Mouse (Mus musculus): ENCODE measurements around the gene 5730596B20Rik. TPM values are rescaled to one million over a fixed set of nuclear protein-coding genes. Genes with fewer than 3 reads are reported as not detected.

Gene 5730596B20Rik
- polyA plus RNA-seq, 1 experiment, result not detected

DNA sequence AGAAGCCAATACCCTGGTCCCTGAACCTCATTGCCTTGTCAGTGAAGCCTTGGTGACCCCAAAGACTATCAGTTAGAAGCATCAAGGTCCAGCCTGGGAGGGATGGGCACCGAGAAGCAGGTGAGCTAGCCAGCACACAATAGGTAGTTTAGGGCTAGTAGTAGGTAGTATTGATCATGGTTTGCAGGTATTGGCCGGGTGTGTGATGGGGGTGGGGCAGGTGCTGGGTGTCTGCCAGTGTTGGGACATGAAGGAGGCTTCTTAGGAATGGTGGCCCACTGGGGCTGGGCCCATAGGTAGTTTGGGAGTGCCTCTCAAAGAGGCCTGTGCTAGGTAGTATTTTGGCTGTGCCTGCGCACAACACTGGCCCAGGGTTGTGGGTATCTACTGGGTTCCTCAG is 37.8 kb downstream of the 5730596B20Rik start:
- no peaks in the 10 kb centered on the region for H3K4me1 ChIP-seq (ENCODE audit: control insufficient read depth, insufficient read depth, low read length)
- no peak overlapping the region for H3K27ac ChIP-seq (ENCODE audit: insufficient read depth, low read length)
- TF ChIP-seq CTCF (IDR thresholded peaks at IDR 0.05; ENCODE audit: extremely low read depth, insufficient read depth, low read length), result no peak
- TF ChIP-seq POLR2A (IDR thresholded peaks at IDR 0.05; ENCODE audit: extremely low read depth, insufficient read depth, low read length), result no peak
- no peak overlapping the region for H3K4me3 ChIP-seq (ENCODE audit: insufficient read depth, low read length)

GRCm38 (mm10) chr6:52215771-52216535 is 38.7 kb downstream of the 5730596B20Rik start:
- Histone ChIP-seq H3K4me3 (ENCODE audit: insufficient read depth, low read length) (no peak overlapping the region), H3K27ac (ENCODE audit: insufficient read depth, low read length) (no peak overlapping the region), H3K4me1 (ENCODE audit: control insufficient read depth, insufficient read depth, low read length) (no peaks in the 10 kb centered on the region)
- TF ChIP-seq CTCF (IDR thresholded peaks at IDR 0.05; ENCODE audit: extremely low read depth, insufficient read depth, low read length) (no peak), POLR2A (IDR thresholded peaks at IDR 0.05; ENCODE audit: extremely low read depth, insufficient read depth, low read length) (no peak)

DNA sequence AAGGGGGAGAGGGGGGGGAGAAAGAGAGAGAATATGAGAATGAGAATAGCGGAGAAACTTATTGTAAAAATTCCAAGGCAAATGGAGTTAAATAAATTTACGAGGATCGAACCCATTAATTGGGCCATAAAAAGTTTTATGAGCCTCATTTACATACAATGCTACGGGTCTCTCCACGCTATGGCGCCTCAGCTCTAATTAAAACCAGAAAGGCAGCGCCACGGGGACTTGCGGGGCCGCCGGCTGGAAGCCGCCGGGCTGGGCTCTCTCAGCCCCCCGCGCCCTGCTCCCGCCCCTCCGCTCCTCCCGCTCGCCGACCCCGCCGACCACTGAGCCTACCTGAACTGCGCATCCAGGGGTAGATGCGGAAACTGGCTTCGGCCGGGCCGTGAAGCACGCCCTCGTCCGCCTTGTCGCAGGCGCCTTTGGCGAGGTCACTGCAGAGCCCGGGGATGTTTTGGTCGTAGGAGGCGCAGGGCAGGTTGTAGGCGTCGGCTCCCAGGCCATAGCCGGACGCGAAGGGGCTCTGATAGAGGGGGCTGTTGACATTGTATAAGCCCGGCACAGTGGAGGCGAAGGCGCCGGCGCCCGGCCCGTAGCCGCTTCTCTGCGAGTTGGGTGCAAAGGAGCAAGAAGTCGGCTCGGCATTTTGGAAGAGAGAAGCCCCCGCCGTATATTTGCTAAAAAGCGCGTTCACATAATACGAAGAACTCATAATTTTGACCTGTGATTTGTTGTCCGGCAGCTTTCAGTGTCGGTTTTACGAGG is 39.6 kb downstream of the 5730596B20Rik start:
- Histone ChIP-seq H3K27ac (ENCODE audit: insufficient read depth, low read length) (no peak overlapping the region), H3K4me1 (ENCODE audit: control insufficient read depth, insufficient read depth, low read length) (no peaks in the 10 kb centered on the region), H3K4me3 (ENCODE audit: insufficient read depth, low read length) (no peak overlapping the region)
- TF ChIP-seq POLR2A (IDR thresholded peaks at IDR 0.05; ENCODE audit: extremely low read depth, insufficient read depth, low read length) (no peak), CTCF (IDR thresholded peaks at IDR 0.05; ENCODE audit: extremely low read depth, insufficient read depth, low read length) (no peak)

- no peaks in the 10 kb centered on the region for H3K4me1 ChIP-seq (ENCODE audit: control insufficient read depth, insufficient read depth, low read length)
- no peak overlapping the region for H3K27ac ChIP-seq (ENCODE audit: insufficient read depth, low read length)
- TF ChIP-seq POLR2A (IDR thresholded peaks at IDR 0.05; ENCODE audit: extremely low read depth, insufficient read depth, low read length), result no peak
- TF ChIP-seq CTCF (IDR thresholded peaks at IDR 0.05; ENCODE audit: extremely low read depth, insufficient read depth, low read length), result no peak
- no peak overlapping the region for H3K4me3 ChIP-seq (ENCODE audit: insufficient read depth, low read length)
Observed at GRCm38 (mm10) chr6:52217459-52217768, 40.1 kb downstream of the 5730596B20Rik start.

- no peaks in the 10 kb centered on the region for H3K4me1 ChIP-seq (ENCODE audit: control insufficient read depth, insufficient read depth, low read length)
- TF ChIP-seq CTCF (IDR thresholded peaks at IDR 0.05; ENCODE audit: extremely low read depth, insufficient read depth, low read length) (no peak), POLR2A (IDR thresholded peaks at IDR 0.05; ENCODE audit: extremely low read depth, insufficient read depth, low read length) (no peak)
- H3K27ac ChIP-seq (ENCODE audit: insufficient read depth, low read length), result no peak overlapping the region
- H3K4me3 ChIP-seq (ENCODE audit: insufficient read depth, low read length), result no peak overlapping the region
Observed at GRCm38 (mm10) chr6:52217895-52218642, 40.8 kb downstream of the 5730596B20Rik start.

GRCm38 (mm10) chr6:52218643-52219215 is 41.4 kb downstream of the 5730596B20Rik start:
- Histone ChIP-seq H3K4me3 (ENCODE audit: insufficient read depth, low read length) (no peak overlapping the region), H3K4me1 (ENCODE audit: control insufficient read depth, insufficient read depth, low read length) (no peaks in the 10 kb centered on the region), H3K27ac (ENCODE audit: insufficient read depth, low read length) (no peak overlapping the region)
- no peak for TF ChIP-seq CTCF (IDR thresholded peaks at IDR 0.05; ENCODE audit: extremely low read depth, insufficient read depth, low read length)
- no peak for TF ChIP-seq POLR2A (IDR thresholded peaks at IDR 0.05; ENCODE audit: extremely low read depth, insufficient read depth, low read length)

- no peak overlapping the region for H3K27ac ChIP-seq (ENCODE audit: insufficient read depth, low read length)
- no peaks in the 10 kb centered on the region for H3K4me1 ChIP-seq (ENCODE audit: control insufficient read depth, insufficient read depth, low read length)
- no peak for TF ChIP-seq POLR2A (IDR thresholded peaks at IDR 0.05; ENCODE audit: extremely low read depth, insufficient read depth, low read length)
- TF ChIP-seq CTCF (IDR thresholded peaks at IDR 0.05; ENCODE audit: extremely low read depth, insufficient read depth, low read length), result no peak
- H3K4me3 ChIP-seq (ENCODE audit: insufficient read depth, low read length), result no peak overlapping the region
Observed at GRCm38 (mm10) chr6:52219234-52219942, 42.1 kb downstream of the 5730596B20Rik start.

DNA sequence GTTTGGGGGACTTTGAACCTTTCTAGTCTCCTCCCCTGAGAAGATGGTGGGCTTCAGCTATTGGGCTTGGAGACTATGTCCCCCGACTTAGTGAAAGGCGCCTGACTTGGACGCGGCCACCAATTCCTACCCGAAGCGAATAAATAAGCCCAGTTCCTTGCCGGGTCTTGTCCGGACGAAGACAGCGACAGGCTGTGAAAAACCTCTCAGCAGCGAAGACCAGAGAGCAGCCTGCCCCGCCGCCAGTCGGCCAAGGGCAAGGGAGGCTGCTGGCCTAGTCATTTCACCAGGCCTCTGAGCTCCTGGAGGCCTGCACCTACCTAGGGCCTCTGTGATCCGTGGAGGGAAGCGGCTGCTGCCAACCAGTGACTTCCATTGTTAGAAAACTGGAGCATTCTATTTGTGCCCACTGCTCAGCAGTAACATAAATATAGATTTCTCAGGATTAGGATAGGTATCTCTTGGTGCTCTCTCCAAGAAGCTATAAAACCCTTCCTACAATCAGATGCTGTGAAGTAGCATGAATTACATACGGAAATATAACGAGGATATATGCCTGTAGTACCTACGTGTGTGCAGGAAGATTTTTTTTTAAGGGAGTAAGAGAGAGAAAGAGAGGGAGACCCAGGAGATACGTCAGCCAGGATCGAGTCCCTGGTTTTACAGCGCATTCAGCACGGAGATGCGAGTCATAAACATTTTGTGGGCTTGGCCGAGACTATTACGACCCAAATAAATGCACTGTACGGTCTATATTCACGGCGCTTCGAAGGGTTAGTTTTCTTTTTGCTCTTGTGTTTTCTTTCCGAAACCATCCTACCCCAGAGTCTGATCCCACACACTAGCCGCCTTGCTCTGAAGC is 42.9 kb downstream of the 5730596B20Rik start:
- no peak for TF ChIP-seq POLR2A (IDR thresholded peaks at IDR 0.05; ENCODE audit: extremely low read depth, insufficient read depth, low read length)
- no peak for TF ChIP-seq CTCF (IDR thresholded peaks at IDR 0.05; ENCODE audit: extremely low read depth, insufficient read depth, low read length)
- no peak overlapping the region for H3K4me3 ChIP-seq (ENCODE audit: insufficient read depth, low read length)
- H3K27ac ChIP-seq (ENCODE audit: insufficient read depth, low read length), result no peak overlapping the region
- H3K4me1 ChIP-seq (ENCODE audit: control insufficient read depth, insufficient read depth, low read length), result no peaks in the 10 kb centered on the region

Data from cortical plate, adult 2 months (tissue).